Mouse (Mus musculus) macrophage (primary cell): Measurements from ENCODE around the gene Nup93. TPM values are rescaled to one million over a fixed set of nuclear protein-coding genes. Genes with fewer than 3 reads are reported as not detected.

Experiments
- H3K27ac ChIP-seq: fragments of 350-480 bp; formaldehyde crosslinking; 2 replicates; pipeline ENCODE4 v1.9.0; 2021
- H3K36me3 ChIP-seq: fragments of 350-480 bp; formaldehyde crosslinking; 2 replicates; pipeline ENCODE4 v1.9.0; 2021; ENCODE audit errors: inconsistent target
- H3K4me3 ChIP-seq: fragments of 350-480 bp; formaldehyde crosslinking; 2 replicates; pipeline ENCODE4 v1.9.0; 2021; ENCODE audit errors: inconsistent target
- H3K79me2 ChIP-seq: fragments of 350-480 bp; formaldehyde crosslinking; 2 replicates; pipeline ENCODE4 v1.9.0; 2021; ENCODE audit errors: inconsistent target
- WGBS: methylation state at CpG from one replicate; pipeline ENCODE4 v1.1.7; 2026; ENCODE audit warnings: inconsistent platforms; ENCODE audit not compliant: missing documents; 5-methylcytosine and 5-hydroxymethylcytosine counted together
- polyA plus RNA-seq: library from polyadenylated mRNA; stranded (reverse); fragments of 250-400 nt; gene quantifications from 3 replicates; pipeline ENCODE4 v1.2.4, GENCODE M21; 2018; ENCODE audit warnings: inconsistent platforms

Gene Nup93
- polyA plus RNA-seq, 1 experiment from 2014 or later: 24.9 TPM

- 89% methylated on average over 6 of the region's 6 CpGs for WGBS
These were observed 82.7 kb downstream of the Nup93 start for GRCm38 (mm10) chr8:94297101-94297500.

DNA sequence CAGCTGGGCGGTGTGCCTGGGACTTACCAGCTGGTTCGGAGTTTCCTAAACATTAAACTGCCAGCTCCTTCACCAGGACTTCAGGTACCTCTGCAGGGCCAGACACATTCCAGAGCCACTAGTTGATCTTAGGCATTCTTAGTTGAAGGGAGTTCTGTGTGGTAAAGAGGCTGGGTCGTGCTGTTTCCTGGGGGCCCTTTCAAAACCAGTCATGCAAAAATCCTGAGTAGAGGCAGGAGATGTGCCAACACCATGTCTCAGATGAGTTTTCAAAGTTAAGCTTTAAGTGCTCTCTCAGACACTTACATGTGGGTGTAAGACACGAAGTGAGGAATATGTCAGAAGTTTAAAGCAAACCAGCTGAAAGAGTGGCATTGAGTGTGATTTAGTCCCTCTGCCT is 86.4 kb downstream of the Nup93 start:
- Histone ChIP-seq H3K27ac (no peak overlapping the region), H3K79me2 (no peaks in the 10 kb centered on the region), H3K36me3 (peaks cover 33% of the 10 kb centered on the region; the same call in 1 of the 2 replicates), H3K4me3 (no peak overlapping the region)
- WGBS: 98% methylated on average over 4 of the region's 4 CpGs

More at GRCm38 (mm10) chr8:94297101-94297500, 82.7 kb downstream of the Nup93 start:
- H3K4me3 ChIP-seq: no peak overlapping the region
- no peaks in the 10 kb centered on the region for H3K79me2 ChIP-seq
- H3K36me3 ChIP-seq: peaks cover 4% of the 10 kb centered on the region; the same call in 1 of the 2 replicates
- H3K27ac ChIP-seq: no peak overlapping the region

DNA sequence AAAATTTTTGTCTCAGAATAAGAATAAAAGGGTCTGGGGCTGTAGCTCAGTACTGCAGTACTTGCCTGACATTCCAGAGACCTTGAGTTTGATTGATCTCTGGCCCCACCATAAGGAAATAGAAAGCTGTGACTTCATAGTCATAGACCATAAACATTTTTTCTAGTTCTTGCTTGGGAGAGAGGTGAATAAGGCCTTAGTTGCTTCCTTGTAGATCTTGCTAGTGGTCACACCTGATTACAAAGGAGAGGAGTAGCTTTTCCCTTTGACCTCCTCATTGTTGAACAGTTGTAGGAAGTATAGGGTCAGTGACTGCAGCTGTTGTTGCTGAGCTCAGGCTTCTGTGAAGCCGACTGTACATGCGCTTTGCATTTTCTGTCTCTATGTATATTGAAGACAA is 90.0 kb downstream of the Nup93 start:
- H3K4me3 ChIP-seq: no peak overlapping the region
- no peaks in the 10 kb centered on the region for H3K79me2 ChIP-seq
- no peak overlapping the region for H3K27ac ChIP-seq
- peaks cover 46% of the 10 kb centered on the region for H3K36me3 ChIP-seq
- WGBS: 94% methylated on average over 2 of the region's 2 CpGs

DNA sequence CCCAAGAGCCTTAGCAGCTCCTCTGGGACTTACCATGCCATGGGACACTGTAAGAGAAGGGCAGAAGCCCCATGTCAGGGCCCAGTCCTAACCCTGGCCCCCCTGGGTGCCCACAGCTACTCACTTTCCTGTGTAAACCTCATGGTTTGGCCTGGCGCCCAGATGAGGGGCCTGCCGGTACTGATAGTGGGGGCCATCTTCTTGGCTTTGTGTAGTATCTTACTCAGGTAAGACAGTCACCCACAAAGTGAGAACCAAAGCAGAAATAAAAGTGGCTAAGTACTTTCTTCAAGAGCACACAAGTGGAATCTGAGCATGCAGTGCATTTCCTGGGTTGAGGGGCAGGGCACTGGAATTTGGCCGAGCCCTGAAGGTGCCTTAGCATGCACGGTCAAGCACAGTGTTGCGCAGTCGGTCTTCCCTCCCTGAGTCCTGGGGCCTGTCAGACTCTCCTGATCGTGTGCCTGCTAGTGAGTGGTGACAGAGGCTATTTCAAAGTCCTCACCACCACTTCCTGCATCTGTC is 92.7 kb downstream of the Nup93 start:
- Histone ChIP-seq H3K36me3 (peaks cover 60% of the 10 kb centered on the region), H3K4me3 (no peak overlapping the region), H3K27ac (no peak overlapping the region), H3K79me2 (no peaks in the 10 kb centered on the region)
- WGBS: 28% methylated on average over 7 of the region's 7 CpGs

DNA sequence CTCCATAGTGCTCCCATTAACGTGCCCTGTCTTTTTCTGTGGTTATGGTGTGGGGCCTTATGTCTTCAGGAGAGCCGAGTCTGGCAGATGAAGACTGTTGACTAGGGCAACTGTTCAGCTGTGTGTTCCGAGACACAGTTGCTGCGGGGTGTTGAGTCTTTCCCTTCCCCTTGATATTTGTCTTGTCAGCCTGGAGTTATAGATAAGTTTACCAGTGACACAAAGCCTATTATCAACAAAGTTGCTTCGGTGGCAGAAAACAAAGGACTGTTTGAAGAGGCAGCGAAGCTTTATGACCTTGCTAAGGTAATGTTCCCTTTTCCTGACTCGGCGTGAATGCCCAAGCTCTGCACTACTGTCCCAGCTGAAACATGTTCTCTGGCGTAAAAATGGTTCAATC is 93.3 kb downstream of the Nup93 start:
- Histone ChIP-seq H3K27ac (no peak overlapping the region), H3K79me2 (no peaks in the 10 kb centered on the region), H3K36me3 (peaks cover 55% of the 10 kb centered on the region), H3K4me3 (no peak overlapping the region)
- 61% methylated on average over 9 of the region's 9 CpGs for WGBS

DNA sequence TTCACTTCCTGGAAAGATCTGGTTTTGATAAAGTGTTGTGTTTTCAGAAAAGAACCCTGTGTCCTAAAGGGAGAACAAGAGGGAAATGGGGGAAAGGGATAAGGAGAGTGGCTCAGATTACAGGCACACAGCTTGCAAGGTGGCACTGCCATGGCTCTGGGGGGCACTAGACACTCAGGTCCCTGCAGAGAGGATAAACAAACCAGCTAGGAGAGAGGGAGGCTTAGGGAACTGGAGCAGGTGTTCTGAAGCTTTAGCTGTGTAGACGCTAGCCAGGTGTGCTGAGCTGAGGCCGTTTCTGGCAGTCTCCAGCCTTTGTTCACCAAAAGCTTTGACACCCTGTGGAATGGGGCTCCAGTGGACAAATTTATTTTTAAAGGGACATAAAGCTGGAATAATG is 99.7 kb downstream of the Nup93 start:
- Histone ChIP-seq H3K36me3 (peaks cover 14% of the 10 kb centered on the region; the same call in 1 of the 2 replicates), H3K4me3 (no peak overlapping the region), H3K27ac (no peak overlapping the region), H3K79me2 (no peaks in the 10 kb centered on the region)
- WGBS: 96% methylated on average over 2 of the region's 2 CpGs

DNA sequence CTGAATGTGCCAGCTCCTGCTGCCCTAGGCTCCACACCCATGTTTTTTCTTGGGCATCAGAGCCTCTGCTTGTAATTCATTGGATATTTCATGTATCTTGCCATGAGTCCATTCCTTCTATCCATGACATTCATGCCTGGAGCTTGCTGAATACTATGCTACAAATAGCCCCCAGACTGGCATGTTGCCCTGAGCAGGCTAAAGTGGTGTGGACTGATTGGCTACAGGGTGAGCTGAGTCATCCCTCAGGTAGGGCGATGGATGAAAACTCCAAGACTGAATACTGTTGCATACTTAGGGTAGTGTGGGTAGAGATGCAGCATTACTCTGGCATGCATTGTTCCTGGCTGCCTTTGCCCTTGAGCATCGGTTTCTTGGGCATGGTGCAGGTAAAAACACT is 102.9 kb downstream of the Nup93 start:
- Histone ChIP-seq H3K27ac (no peak overlapping the region), H3K79me2 (no peaks in the 10 kb centered on the region), H3K4me3 (no peak overlapping the region), H3K36me3 (no peaks in the 10 kb centered on the region)
- 100% methylated on average over 2 of the region's 2 CpGs for WGBS

- Histone ChIP-seq H3K36me3 (no peaks in the 10 kb centered on the region), H3K27ac (no peak overlapping the region), H3K4me3 (no peak overlapping the region), H3K79me2 (no peaks in the 10 kb centered on the region)
- WGBS: 100% methylated on average over 2 of the region's 2 CpGs
These were observed 103.3 kb downstream of the Nup93 start for GRCm38 (mm10) chr8:94317691-94318090.

- H3K36me3 ChIP-seq: no peaks in the 10 kb centered on the region
- 97% methylated on average over 2 of the region's 2 CpGs for WGBS
- H3K4me3 ChIP-seq: no peak overlapping the region
- H3K27ac ChIP-seq: no peak overlapping the region
- no peaks in the 10 kb centered on the region for H3K79me2 ChIP-seq
These were observed 105.7 kb downstream of the Nup93 start for GRCm38 (mm10) chr8:94320036-94320435.

- no peak overlapping the region for H3K27ac ChIP-seq
- H3K4me3 ChIP-seq: no peak overlapping the region
- no peaks in the 10 kb centered on the region for H3K79me2 ChIP-seq
- H3K36me3 ChIP-seq: no peaks in the 10 kb centered on the region
- WGBS: 92% methylated on average over 4 of the region's 4 CpGs
These were observed 107.7 kb downstream of the Nup93 start for GRCm38 (mm10) chr8:94322083-94322482.

DNA sequence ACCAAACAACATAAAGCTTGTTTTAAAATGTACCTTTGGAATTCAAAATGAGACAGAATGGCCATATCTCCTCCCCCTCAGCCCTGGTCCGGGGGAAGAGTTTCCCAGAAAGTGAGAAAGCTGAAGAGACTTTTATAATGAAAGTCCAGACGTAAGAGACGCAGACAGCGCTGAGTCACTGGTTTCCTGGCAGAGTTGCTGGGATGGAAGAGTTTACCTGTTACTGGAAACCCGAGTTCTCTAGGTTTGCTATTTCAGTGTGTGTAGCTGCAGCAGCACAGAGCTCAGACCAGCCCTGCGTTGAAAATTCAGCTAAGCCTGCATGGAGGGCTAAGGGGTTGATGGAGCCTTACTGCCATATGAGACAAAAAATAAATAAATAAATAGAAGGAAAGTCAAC is 108.7 kb downstream of the Nup93 start:
- no peaks in the 10 kb centered on the region for H3K79me2 ChIP-seq
- H3K4me3 ChIP-seq: no peak overlapping the region
- no peak overlapping the region for H3K27ac ChIP-seq
- no peaks in the 10 kb centered on the region for H3K36me3 ChIP-seq
- whole genome bisulfite sequencing: 81% methylated on average over 6 of the region's 6 CpGs

- Histone ChIP-seq H3K27ac (no peak overlapping the region), H3K79me2 (no peaks in the 10 kb centered on the region), H3K36me3 (no peaks in the 10 kb centered on the region), H3K4me3 (no peak overlapping the region)
- WGBS: 61% methylated on average over 12 of the region's 12 CpGs
These were observed 109.7 kb downstream of the Nup93 start for GRCm38 (mm10) chr8:94324071-94324470.

- no peak overlapping the region for H3K27ac ChIP-seq
- H3K79me2 ChIP-seq: no peaks in the 10 kb centered on the region
- no peak overlapping the region for H3K4me3 ChIP-seq
- WGBS: 86% methylated on average over 4 of the region's 4 CpGs
- no peaks in the 10 kb centered on the region for H3K36me3 ChIP-seq
These were observed 111.7 kb downstream of the Nup93 start for GRCm38 (mm10) chr8:94326016-94326415.

GRCm38 (mm10) chr8:94328932-94329728 is 114.8 kb downstream of the Nup93 start, which contains the start of gene Slc12a3:
Gene Slc12a3, plus strand, starts transcription at chr8:94329201.
- H3K4me3 ChIP-seq: no peak within 1 kb of the TSS

GRCm38 (mm10) chr8:94330733-94331132 is 116.4 kb downstream of the Nup93 start:
- Histone ChIP-seq H3K36me3 (no peaks in the 10 kb centered on the region), H3K27ac (no peak overlapping the region), H3K4me3 (no peak overlapping the region), H3K79me2 (no peaks in the 10 kb centered on the region)
- 48% methylated on average over 2 of the region's 4 CpGs for WGBS

More at GRCm38 (mm10) chr8:94328932-94329728, 114.8 kb downstream of the Nup93 start, which contains the start of gene Slc12a3:
- 79% methylated on average over 21 of the region's 21 CpGs for WGBS
- Histone ChIP-seq H3K27ac (no peak within 1 kb of the TSS), H3K79me2 (no peaks in the 10 kb centered on the region), H3K36me3 (no peaks in the 10 kb centered on the region)
